Mouse (Mus musculus) liver, embryonic 14.5 days (tissue): Measurements from ENCODE around the gene Hnmt.

Experiments
- CTCF ChIP-seq: IDR thresholded peaks from 2 replicates; pipeline ENCODE4 v1.5.1; 2016; ENCODE audit warnings: antibody characterized with exemption, low read depth, control low read depth
- EP300 ChIP-seq: IDR thresholded peaks from 2 replicates; pipeline ENCODE4 v1.6.1; 2016; ENCODE audit warnings: antibody characterized with exemption, low read depth

DNA sequence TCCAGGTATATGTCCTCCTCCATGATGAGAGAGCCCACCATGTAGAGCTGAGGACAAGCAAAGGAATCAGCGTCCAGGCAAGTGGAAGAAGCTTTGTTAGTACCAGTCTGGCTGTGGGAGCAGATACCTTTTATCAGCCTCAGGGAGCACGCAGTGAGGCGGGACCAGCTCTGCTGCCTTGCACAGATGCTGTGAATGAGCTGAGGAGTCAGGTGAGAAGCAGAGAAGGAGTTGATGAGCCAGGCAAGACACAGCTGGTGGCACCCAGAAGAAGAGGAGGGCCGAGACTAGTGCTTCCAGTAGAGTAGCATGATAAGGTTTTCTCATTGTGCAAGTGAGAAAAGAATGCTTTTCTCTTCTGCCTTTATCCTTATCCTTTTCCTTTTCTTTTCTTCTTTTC, 47.3 kb upstream of the Hnmt start, which contains the start of gene Tbpl2:
- TF ChIP-seq CTCF (no peak), EP300 (no peak)
